Comparison of ENCODE assay signal across 9 mouse cellular contexts in genomic region chr2:52176537-52176936, GRCm38 (mm10).
DNase-seq lines count a peak whose midpoint lies in the region; ATAC-seq lines count a peak whose summit lies in the region.
"Had no signal": no experiment of that assay in that cellular context is flagged by ENCODE, and none has a peak within 500 bp of the region (broad histone marks: within the 10 kb centered on the region; RNA-seq: fewer than 3 reads in every experiment).

No protein-coding gene starts in this region.

- no peak overlapping the region for H3K4me2 ChIP-seq in forebrain, embryonic 15.5 days (replicated peaks)

- H3K9me3 ChIP-seq in forebrain, embryonic 15.5 days = no peaks in the 10 kb centered on the region
- no peaks in the 10 kb centered on the region for H3K9me3 ChIP-seq in forebrain, embryonic 10.5 days

- H3K27ac ChIP-seq in forebrain, embryonic 15.5 days (replicated peaks) = peak overlapping the region; percentile 79
- H3K27ac ChIP-seq in forebrain, embryonic 10.5 days = no peak overlapping the region
- H3K27ac ChIP-seq: liver, embryonic 14.5 days had no signal

- H3K4me1 ChIP-seq in forebrain, embryonic 15.5 days = peaks cover 4% of the 10 kb centered on the region; the same call in 1 of the 2 replicates
- no peaks in the 10 kb centered on the region; the same call in 1 of the 2 replicates for H3K4me1 ChIP-seq in forebrain, embryonic 10.5 days

- no peaks in the 10 kb centered on the region for H3K27me3 ChIP-seq in forebrain, embryonic 15.5 days
- H3K27me3 ChIP-seq in forebrain, embryonic 10.5 days (ENCODE audit: poor library complexity, severe bottlenecking) = no peaks in the 10 kb centered on the region

- no peaks in the 10 kb centered on the region for H3K36me3 ChIP-seq in forebrain, embryonic 15.5 days
- no peaks in the 10 kb centered on the region for H3K36me3 ChIP-seq in forebrain, embryonic 10.5 days (replicated peaks)

- ATAC-seq in forebrain, embryonic 15.5 days (replicated peaks) = peak; percentile 96

- DNase-seq in forebrain, embryonic 10.5 days (ENCODE audit: extremely low spot score, low spot score) = no peak
- DNase-seq in cerebellum, postnatal 36 days = peak; percentile 87 to 91
- peak; percentile 78 to 81 for DNase-seq in left cerebral cortex, adult 18-20 months (ENCODE audit: low spot score in 2 of 2)
- peak; percentile 91 for DNase-seq in telencephalon, adult 2 months (ENCODE audit: low read depth, low spot score)
- DNase-seq in adrenal gland, postnatal 10 days = no peak
- no peak for DNase-seq in gastrocnemius, adult 18-20 months (ENCODE audit: low spot score)
- no peak for DNase-seq in urinary bladder, postnatal 10 days (ENCODE audit: low spot score)

- WGBS in forebrain, embryonic 15.5 days = 66% methylated on average over 8 of the region's 8 CpGs
- WGBS in forebrain, embryonic 10.5 days = 88% methylated on average over 8 of the region's 8 CpGs

- no peak overlapping the region for H3K9ac ChIP-seq in forebrain, embryonic 15.5 days (replicated peaks)
- H3K9ac ChIP-seq: liver, embryonic 14.5 days had no signal

- no peak overlapping the region for H3K4me3 ChIP-seq in forebrain, embryonic 15.5 days
- no peak overlapping the region for H3K4me3 ChIP-seq in forebrain, embryonic 10.5 days

Comparison
In these comparisons a context has a peak if more than half of its experiments do, and no peak if none do; other contexts are left out.
1. DNase-seq: peak in cerebellum, postnatal 36 days (2 of 2), left cerebral cortex, adult 18-20 months (2 of 2) and telencephalon, adult 2 months (single experiment); none in forebrain, embryonic 10.5 days (single experiment), adrenal gland, postnatal 10 days (single experiment), gastrocnemius, adult 18-20 months (single experiment) and urinary bladder, postnatal 10 days (single experiment).